Mouse (Mus musculus) olfactory bulb, adult 2 months (tissue): ENCODE measurements around the gene Anks6. TPM values are rescaled to one million over a fixed set of nuclear protein-coding genes. Genes with fewer than 3 reads are reported as not detected.

ENCODE experiments used
- H3K27ac ChIP-seq: fragments of 200-500 bp; 2 replicates; pipeline ENCODE4 v1.5.1; 2012; ENCODE audit warnings: low read depth, low read length; ENCODE audit not compliant: insufficient read depth
- H3K4me1 ChIP-seq: fragments of 200-500 bp; 2 replicates; pipeline ENCODE4 v1.6.1; 2012; ENCODE audit warnings: low read length; ENCODE audit not compliant: control insufficient read depth, insufficient read depth
- H3K4me3 ChIP-seq: fragments of 200-500 bp; 2 replicates; pipeline ENCODE4 v1.5.1; 2012; ENCODE audit warnings: mild to moderate bottlenecking, low read depth, low read length, moderate library complexity; ENCODE audit not compliant: insufficient read depth
- CTCF ChIP-seq: fragments of 200-500 bp; IDR thresholded peaks from 2 replicates; pipeline ENCODE4 v1.5.1; 2012; ENCODE audit warnings: low read depth, mild to moderate bottlenecking, low read length, moderate library complexity; ENCODE audit not compliant: insufficient read depth
- POLR2A ChIP-seq: fragments of 200-500 bp; IDR thresholded peaks from 2 replicates; pipeline ENCODE4 v1.6.1; 2012; ENCODE audit warnings: mild to moderate bottlenecking, low read depth, low read length, moderate library complexity; ENCODE audit not compliant: insufficient read depth
- WGBS: fragments of 180-500 bp; shearing (Covaris S2); methylation state at CpG from one replicate; pipeline ENCODE4 v1.1.7; 2018; 5-methylcytosine and 5-hydroxymethylcytosine counted together
- polyA plus RNA-seq: library from polyadenylated mRNA; stranded (reverse); fragments of >200 nt; gene quantifications from 2 replicates; pipeline ENCODE4 v1.2.4, GENCODE M21; 2012; ENCODE audit warnings: low replicate concordance; ENCODE audit not compliant: missing spikeins, insufficient read depth, insufficient read length

The Anks6 gene
- polyA plus RNA-seq, 1 experiment: not detected

DNA sequence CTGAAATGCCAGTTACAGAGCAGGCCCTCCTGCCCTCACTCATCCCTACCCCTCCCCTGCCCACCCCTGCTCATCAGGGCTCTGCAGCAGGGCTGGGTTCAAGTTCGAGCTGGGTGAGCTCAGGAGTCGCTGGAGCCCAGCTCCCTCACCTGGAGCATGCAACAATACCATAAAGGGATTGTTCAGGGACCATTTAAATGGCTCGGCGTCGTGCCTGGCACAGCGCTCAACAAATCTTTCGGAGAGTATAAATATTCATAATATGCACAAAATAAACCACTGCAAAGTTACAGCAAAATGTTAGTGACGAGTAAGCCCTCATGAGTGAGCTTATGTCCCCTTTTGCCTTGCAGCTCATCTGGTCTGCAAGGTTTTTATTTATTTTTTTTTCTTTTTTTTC, 25.1 kb downstream of the Anks6 start:
- H3K4me1 ChIP-seq: peaks cover 8% of the 10 kb centered on the region
- H3K27ac ChIP-seq: no peak overlapping the region
- no peak overlapping the region for H3K4me3 ChIP-seq
- TF ChIP-seq CTCF (no peak), POLR2A (no peak)
- WGBS: 90% methylated on average over 8 of the region's 8 CpGs

DNA sequence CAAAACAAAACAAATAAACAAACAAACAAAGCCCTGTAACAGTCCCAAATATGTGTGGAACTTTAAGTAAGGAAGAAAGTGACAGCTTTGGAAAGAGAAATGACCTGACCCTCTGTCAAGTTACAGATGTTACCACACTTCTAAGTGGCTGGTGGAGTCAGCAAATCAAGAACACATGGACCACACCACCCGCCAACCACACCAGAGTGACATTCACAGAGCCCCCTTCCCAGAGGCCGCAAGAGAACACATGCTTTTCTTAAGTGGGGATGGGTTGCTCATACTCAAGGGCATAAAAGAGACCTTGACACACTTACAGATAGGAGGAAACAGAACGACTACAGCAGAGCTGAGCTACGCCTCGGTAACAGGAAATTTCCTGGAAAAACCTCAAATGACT, 28.4 kb downstream of the Anks6 start:
- WGBS: 90% methylated on average over 5 of the region's 5 CpGs
- TF ChIP-seq CTCF (no peak), POLR2A (no peak)

DNA sequence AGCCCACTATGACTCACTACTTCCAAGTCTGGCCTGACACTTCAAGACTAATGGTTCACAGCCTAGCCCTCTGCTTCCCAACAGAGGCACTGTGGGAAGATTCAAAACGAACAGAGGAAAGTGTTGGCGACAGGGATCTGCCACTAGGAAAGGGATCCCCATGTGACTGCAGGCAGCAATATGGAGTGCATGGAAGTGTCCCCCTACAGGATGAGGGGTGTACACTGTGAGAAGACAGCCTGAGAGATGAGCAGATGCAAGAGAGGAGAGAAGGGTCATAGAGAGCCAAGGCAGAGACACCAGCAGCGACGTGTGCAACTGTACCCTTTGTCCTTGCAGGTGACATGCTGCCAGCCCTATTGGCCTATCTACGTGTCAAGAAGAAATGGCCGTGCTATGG, 33.3 kb downstream of the Anks6 start:
- Histone ChIP-seq H3K4me3 (no peak overlapping the region), H3K4me1 (0 out of 2 replicates have a peak, but pooled peaks cover 6% of the 10 kb centered on the region), H3K27ac (no peak overlapping the region)
- 68% methylated on average over 6 of the region's 6 CpGs for WGBS
- TF ChIP-seq CTCF: no peak
- no peak for TF ChIP-seq POLR2A

More for the DNA sequence above, 28.4 kb downstream of the Anks6 start:
- Histone ChIP-seq H3K4me3 (no peak overlapping the region), H3K27ac (no peak overlapping the region), H3K4me1 (peaks cover 12% of the 10 kb centered on the region)

DNA sequence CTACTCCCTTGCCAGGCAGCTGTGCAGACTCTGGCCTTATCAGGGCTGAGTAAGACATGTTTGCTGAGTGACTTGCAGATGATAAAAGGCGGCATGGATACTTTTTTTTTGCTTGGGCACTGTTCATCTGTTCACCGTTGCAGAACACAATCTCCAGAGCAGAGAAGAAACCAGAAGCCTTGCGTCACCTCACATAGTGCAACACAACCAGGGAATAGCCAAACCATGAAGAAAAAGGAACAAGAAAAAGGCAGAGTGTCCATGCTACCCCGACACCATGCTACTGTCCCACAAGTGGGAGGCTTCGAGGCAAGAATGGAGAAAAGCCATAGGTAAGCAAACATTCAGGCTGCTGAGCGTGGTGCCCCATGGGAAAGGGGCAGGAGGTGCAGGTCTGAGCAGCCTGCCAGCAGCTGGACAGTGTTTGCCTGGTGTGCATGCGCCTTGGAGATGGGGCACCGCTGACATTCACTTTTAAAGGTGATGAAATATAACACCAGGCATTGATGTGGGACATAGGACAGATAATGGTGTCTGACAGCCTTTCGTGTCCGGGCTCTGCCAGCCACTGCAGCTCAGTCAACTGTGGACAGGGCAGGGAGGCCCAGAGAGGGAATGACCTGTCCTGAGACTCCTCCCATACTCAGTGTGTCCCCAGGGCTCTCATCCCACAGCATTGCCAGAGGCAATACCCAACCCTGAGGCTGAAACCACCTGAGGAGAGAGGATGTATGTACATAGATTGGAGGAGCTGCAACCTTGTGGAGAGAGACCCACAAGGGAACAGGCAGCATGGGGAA, 34.2 kb downstream of the Anks6 start:
- no peak for TF ChIP-seq CTCF
- 0 out of 2 replicates have a peak, but pooled peaks cover 6% of the 10 kb centered on the region for H3K4me1 ChIP-seq
- WGBS: 92% methylated on average over 10 of the region's 10 CpGs
- no peak overlapping the region for H3K4me3 ChIP-seq
- no peak overlapping the region for H3K27ac ChIP-seq

DNA sequence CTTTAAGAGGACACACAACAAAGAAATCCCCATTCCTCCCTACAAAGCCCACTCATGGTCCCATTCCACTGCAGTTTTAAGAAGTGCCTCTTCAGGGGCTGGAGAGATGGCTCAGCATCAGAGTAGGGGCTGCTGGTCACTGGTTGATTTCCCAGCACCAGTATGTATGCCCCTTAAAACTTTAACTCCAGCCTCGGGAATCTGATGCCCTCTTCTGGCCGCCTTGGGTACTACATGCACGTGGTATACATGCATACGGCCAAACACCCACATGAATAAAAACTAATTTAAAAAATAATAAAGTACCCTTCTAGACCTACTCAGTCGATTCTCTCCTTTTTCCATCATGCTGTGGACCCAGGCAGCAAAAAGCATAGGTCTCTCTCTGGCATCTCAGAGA, 36.7 kb downstream of the Anks6 start:
- TF ChIP-seq CTCF (peak; percentile 36; the same call in 1 of the 2 replicates), POLR2A (no peak)
- 22% methylated on average over 5 of the region's 5 CpGs for WGBS
- 0 out of 2 replicates have a peak, but pooled peaks cover 6% of the 10 kb centered on the region for H3K4me1 ChIP-seq
- H3K4me3 ChIP-seq: no peak overlapping the region
- H3K27ac ChIP-seq: no peak overlapping the region

DNA sequence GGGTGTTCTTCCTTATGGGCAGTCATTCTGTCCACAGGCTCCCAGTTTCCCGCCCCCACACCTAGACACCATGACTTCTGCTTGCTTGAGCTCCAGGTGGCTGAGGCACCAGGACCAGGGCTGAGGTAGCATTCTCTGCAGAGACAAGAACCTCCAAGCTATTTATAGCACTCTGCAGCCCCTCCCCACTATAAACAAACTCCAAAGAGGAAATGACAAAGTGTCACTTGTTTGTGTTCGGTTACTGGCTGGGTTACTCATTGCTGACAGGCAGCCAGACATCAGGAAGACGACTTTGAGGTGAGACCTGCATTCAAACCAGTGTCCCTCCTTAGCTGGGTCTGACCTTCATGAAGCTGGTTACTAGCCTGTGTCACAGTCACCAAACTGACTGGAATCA, 42.1 kb downstream of the Anks6 start:
- WGBS: 83% methylated on average over 3 of the region's 3 CpGs
- peaks cover 12% of the 10 kb centered on the region for H3K4me1 ChIP-seq
- no peak overlapping the region for H3K4me3 ChIP-seq
- H3K27ac ChIP-seq: no peak overlapping the region
- no peak for TF ChIP-seq POLR2A
- TF ChIP-seq CTCF: no peak

DNA sequence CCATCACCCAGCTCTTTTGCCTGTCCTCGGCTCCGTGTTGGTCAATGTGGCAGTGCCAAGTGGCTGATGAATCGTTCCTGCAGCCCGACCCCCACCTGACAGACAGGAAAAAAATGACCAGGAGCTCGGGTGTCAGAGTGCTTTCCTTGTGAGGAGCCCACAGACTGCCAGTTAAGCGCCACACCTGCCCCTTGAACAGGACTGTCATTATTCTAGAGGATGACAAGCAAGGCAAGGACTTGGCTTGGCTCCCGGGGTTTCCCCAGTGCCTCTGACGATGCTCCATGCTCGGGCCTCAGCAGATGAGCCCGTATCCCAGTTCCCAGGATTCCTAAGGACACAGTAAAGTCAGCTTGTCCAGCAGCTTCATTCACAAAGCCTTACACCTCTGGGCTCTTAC, 44.8 kb downstream of the Anks6 start:
- 46% methylated on average over 10 of the region's 10 CpGs for WGBS
- Histone ChIP-seq H3K27ac (no peak overlapping the region), H3K4me1 (peaks cover 16% of the 10 kb centered on the region), H3K4me3 (no peak overlapping the region)
- no peak for TF ChIP-seq CTCF

DNA sequence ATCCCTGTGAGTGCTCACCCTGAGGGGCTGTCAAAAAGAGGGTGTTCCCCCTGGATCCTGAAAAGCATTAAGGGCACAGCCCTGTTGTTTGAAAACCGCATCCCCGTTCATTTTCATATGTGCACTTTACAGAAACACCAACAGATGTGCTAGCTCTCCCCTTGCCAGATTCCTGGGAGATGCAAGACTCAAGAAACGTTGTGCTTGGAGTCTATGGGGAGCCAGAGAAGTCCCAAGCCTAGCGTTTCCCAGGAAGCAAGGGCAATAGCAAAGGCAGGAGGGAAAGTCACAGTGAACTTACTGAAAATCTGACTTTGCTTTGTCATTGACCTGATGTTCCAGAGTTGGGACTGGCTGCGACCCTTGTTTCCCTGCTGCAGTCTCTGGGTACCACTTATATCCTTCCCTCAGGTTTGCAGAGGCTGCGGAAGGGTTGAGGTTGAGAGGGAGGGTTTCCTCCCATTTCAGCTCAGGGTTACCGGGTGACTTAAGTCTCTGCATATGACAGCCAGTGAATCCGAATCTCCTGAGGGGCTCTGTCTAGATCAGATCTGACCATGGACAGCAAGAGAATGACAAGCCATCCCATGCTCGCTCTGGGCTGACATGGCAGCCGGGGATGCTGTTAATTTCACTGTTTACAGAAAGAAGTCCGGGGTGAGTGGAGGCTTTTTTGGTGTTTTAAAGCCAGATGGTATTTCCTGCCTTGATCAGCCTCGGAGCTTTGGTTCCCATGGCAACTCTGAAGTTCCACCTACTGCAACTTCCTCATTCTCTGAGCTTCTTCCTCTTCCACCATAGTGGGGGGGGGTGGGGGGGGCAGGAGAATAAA, 46.6 kb downstream of the Anks6 start:
- Histone ChIP-seq H3K27ac (peak overlapping the region; percentile 30; the same call in 1 of the 2 replicates), H3K4me1 (peaks cover 16% of the 10 kb centered on the region), H3K4me3 (peak overlapping the region; percentile 10; the same call in 1 of the 2 replicates)
- WGBS: 18% methylated on average over 12 of the region's 12 CpGs
- no peak for TF ChIP-seq CTCF
- no peak for TF ChIP-seq POLR2A
